Mouse (Mus musculus) embryonic facial prominence, embryonic 11.5 days (tissue): Measurements from ENCODE around the gene Cer1. TPM values are rescaled to one million over a fixed set of nuclear protein-coding genes. Genes with fewer than 3 reads are reported as not detected.

Experiments
- ATAC-seq: fragments of 200-750 bp; cut with Nextera tagmentation; replicated peaks from 2 replicates; pipeline ENCODE4 v1.8.0; 2017; ENCODE audit warnings: low read depth; ENCODE audit not compliant: insufficient number of reproducible peaks, low FRiP score, low TSS enrichment
- DNase-seq: peaks from one replicate; pipeline ENCODE4 v3.0.0-alpha.2; 2015; ENCODE audit warnings: low spot score
- H3K27ac ChIP-seq: fragments of 300-500 bp; sonication (generic); replicated peaks from 2 replicates; pipeline ENCODE4 v1.5.1; 2014; ENCODE audit warnings: mild to moderate bottlenecking, low read depth, low read length, control low read depth
- H3K27me3 ChIP-seq: fragments of 300-500 bp; sonication (generic); 2 replicates; pipeline ENCODE4 v1.6.1; 2014; ENCODE audit warnings: mild to moderate bottlenecking, low read length, moderate library complexity, mixed read lengths; ENCODE audit not compliant: control insufficient read depth, insufficient read depth
- H3K36me3 ChIP-seq: fragments of 300-500 bp; sonication (generic); replicated peaks from 2 replicates; pipeline ENCODE4 v1.6.1; 2014; ENCODE audit warnings: low read depth, mild to moderate bottlenecking, low read length, moderate library complexity, mixed read lengths; ENCODE audit not compliant: control insufficient read depth, insufficient read depth
- H3K4me1 ChIP-seq: fragments of 300-500 bp; sonication (generic); 2 replicates; pipeline ENCODE4 v1.6.1; 2014; ENCODE audit warnings: low read length, mixed read lengths; ENCODE audit not compliant: control insufficient read depth, insufficient read depth
- H3K4me2 ChIP-seq: fragments of 300-500 bp; sonication (generic); 2 replicates; pipeline ENCODE4 v1.6.1; 2014; ENCODE audit warnings: low read depth, mild to moderate bottlenecking, control low read depth, low read length, moderate library complexity
- H3K4me3 ChIP-seq: fragments of 300-500 bp; sonication (generic); 2 replicates; pipeline ENCODE4 v1.5.1; 2014; ENCODE audit warnings: low read depth, low read length, control low read depth
- H3K9ac ChIP-seq: fragments of 300-500 bp; sonication (generic); replicated peaks from 2 replicates; pipeline ENCODE4 v1.6.1; 2014; ENCODE audit warnings: mild to moderate bottlenecking, control low read depth, low read length
- H3K9me3 ChIP-seq: fragments of 300-500 bp; sonication (generic); replicated peaks from 2 replicates; pipeline ENCODE4 v1.6.1; 2016; ENCODE audit warnings: mild to moderate bottlenecking, low read length, inconsistent platforms, mixed read lengths; ENCODE audit not compliant: control insufficient read depth
- WGBS: fragments of 180-500 bp; shearing (Covaris S2); extraction: QIAGEN DNeasy Blood & Tissue Kit; methylation state at CpG from one replicate; pipeline ENCODE4 v1.1.7; 2014; 5-methylcytosine and 5-hydroxymethylcytosine counted together
- polyA plus RNA-seq: library from polyadenylated mRNA; unstranded; fragments of >200 nt; fragmentation: Nextera tagmentation; extraction: Ambion mirVana; gene quantifications from 2 replicates; pipeline ENCODE4 v1.2.1, GENCODE M21; 2014

The Cer1 gene
- polyA plus RNA-seq, 1 experiment from 2014 or later, result 0.20 TPM

- under 1% methylated on average over 64 of the region's 82 CpGs for WGBS
Observed at GRCm38 (mm10) chr4:82859131-82860125, 25.5 kb downstream of the Cer1 start, which contains the start of gene Zdhhc21. TSS of gene Zdhhc21 (minus strand) at chr4:82859958.

GRCm38 (mm10) chr4:82858431-82859010 is 26.4 kb downstream of the Cer1 start:
- peak overlapping the region; percentile 87 for H3K4me3 ChIP-seq
- H3K9me3 ChIP-seq, result no peaks in the 10 kb centered on the region
- no peaks in the 10 kb centered on the region for H3K36me3 ChIP-seq
- no peak overlapping the region for H3K27ac ChIP-seq
- ATAC-seq (no peak), DNase-seq (no peak)
- no peaks in the 10 kb centered on the region for H3K27me3 ChIP-seq
- peak overlapping the region; percentile 78 for H3K4me2 ChIP-seq
- peak overlapping the region; percentile 92 for H3K9ac ChIP-seq
- 42% methylated on average over 4 of the region's 4 CpGs for WGBS
- peaks cover 2% of the 10 kb centered on the region for H3K4me1 ChIP-seq

More at GRCm38 (mm10) chr4:82859131-82860125, 25.5 kb downstream of the Cer1 start, which contains the start of gene Zdhhc21:
- Histone ChIP-seq H3K27ac (peak within 1 kb of the TSS; percentile 47), H3K9ac (peak within 1 kb of the TSS; percentile 92), H3K36me3 (no peaks in the 10 kb centered on the region), H3K27me3 (no peaks in the 10 kb centered on the region), H3K4me3 (peak within 1 kb of the TSS; percentile 87), H3K9me3 (no peaks in the 10 kb centered on the region), H3K4me1 (peaks cover 2% of the 10 kb centered on the region), H3K4me2 (peak within 1 kb of the TSS; percentile 78)
- DNase-seq, result peak; percentile 71
- ATAC-seq, result peak; percentile 92

- Histone ChIP-seq H3K4me2 (no peak overlapping the region), H3K27ac (no peak overlapping the region), H3K4me1 (peaks cover 2% of the 10 kb centered on the region), H3K9ac (no peak overlapping the region), H3K27me3 (no peaks in the 10 kb centered on the region), H3K9me3 (no peaks in the 10 kb centered on the region), H3K36me3 (no peaks in the 10 kb centered on the region), H3K4me3 (no peak overlapping the region)
- ATAC-seq, result no peak
- 96% methylated on average over 3 of the region's 3 CpGs for WGBS
- DNase-seq, result no peak
Observed at GRCm38 (mm10) chr4:82856986-82857385, 28.0 kb downstream of the Cer1 start.

- peaks cover 2% of the 10 kb centered on the region for H3K4me1 ChIP-seq
- no peaks in the 10 kb centered on the region for H3K36me3 ChIP-seq
- no peaks in the 10 kb centered on the region for H3K9me3 ChIP-seq
- H3K4me2 ChIP-seq, result no peak overlapping the region
- no peak overlapping the region for H3K27ac ChIP-seq
- H3K9ac ChIP-seq, result no peak overlapping the region
- no peak overlapping the region for H3K4me3 ChIP-seq
- DNase-seq, result no peak
- ATAC-seq, result no peak
- WGBS, result 86% methylated on average over 2 of the region's 2 CpGs
- H3K27me3 ChIP-seq, result no peaks in the 10 kb centered on the region
Observed at GRCm38 (mm10) chr4:82853809-82854208, 31.1 kb downstream of the Cer1 start.

DNA sequence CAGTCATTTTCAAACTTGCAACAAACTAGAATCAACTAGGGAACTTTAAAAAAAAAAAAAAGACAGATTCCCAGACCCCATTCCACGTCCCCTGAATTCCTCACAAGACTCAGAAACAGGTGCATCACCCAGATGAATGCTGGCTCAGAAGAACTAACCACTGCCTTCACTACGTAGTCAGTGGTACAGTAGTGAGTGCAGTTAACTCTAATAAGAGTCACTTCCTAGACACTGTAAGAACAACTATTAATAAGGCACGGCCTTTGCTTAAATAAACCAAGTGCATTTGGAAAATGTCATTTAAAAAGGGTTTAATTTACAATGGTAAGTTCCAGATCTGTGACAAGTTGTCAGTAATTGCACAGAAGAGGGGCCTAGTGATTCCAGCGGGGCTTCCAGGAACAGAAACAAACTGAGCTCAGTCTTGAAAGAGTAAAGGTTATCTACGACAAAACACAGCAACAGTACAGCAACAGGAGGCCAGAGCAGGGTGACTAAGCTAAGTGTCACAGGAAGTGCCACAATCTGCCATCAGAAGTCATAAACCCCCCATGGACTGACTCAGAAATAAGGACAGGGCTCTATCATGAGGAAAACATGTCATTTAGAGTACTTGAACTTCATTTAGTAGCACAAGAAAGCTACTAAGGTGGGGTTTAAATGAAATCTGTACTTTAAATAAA is 36.3 kb downstream of the Cer1 start:
- DNase-seq, result no peak
- no peak for ATAC-seq
- Histone ChIP-seq H3K36me3 (no peaks in the 10 kb centered on the region), H3K9ac (no peak overlapping the region), H3K27me3 (no peaks in the 10 kb centered on the region), H3K9me3 (no peaks in the 10 kb centered on the region), H3K4me1 (no peaks in the 10 kb centered on the region), H3K4me2 (no peak overlapping the region), H3K4me3 (no peak overlapping the region), H3K27ac (no peak overlapping the region)
- 49% methylated on average over 5 of the region's 5 CpGs for WGBS

DNA sequence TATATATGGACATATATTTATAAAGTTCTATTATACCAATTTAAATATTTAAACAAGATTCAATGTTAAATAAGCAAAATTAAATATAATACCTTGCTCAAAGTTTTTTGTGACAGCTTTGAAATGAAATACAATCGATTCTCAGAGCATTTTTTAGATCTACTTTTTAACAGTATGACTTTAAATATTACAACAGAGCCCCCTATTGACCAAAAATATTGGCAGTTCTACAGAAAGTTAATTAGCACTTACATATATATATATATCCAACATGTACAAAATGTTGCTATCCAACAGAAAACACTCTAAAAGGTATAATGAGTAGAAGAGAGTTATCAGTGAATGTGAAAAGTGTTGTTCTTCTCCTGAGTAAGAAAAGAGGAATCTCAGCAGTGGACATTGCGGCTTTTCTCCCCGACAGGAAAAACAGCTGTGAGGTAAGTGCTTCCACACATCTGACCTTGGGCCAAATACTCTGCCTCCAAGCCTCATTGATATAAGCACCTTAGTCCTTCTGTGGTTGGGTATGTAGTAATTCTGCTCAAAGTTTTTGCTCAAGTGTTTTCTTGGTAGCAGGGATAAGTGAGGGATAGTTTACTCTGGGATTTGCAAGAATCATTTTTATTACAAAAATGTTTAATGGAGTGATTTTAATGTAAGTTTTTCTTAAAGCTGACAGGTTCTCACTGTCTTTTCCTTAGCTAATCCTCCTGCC is 47.3 kb downstream of the Cer1 start:
- 63% methylated on average over 3 of the region's 3 CpGs for WGBS
- Histone ChIP-seq H3K27me3 (no peaks in the 10 kb centered on the region), H3K9ac (no peak overlapping the region), H3K4me1 (no peaks in the 10 kb centered on the region), H3K4me2 (no peak overlapping the region), H3K36me3 (no peaks in the 10 kb centered on the region), H3K9me3 (no peaks in the 10 kb centered on the region), H3K27ac (no peak overlapping the region), H3K4me3 (no peak overlapping the region)
- peak; percentile 66 for DNase-seq
- ATAC-seq, result no peak
